Mouse (Mus musculus): ENCODE results near the gene Bace2.

The Bace2 gene

DNA sequence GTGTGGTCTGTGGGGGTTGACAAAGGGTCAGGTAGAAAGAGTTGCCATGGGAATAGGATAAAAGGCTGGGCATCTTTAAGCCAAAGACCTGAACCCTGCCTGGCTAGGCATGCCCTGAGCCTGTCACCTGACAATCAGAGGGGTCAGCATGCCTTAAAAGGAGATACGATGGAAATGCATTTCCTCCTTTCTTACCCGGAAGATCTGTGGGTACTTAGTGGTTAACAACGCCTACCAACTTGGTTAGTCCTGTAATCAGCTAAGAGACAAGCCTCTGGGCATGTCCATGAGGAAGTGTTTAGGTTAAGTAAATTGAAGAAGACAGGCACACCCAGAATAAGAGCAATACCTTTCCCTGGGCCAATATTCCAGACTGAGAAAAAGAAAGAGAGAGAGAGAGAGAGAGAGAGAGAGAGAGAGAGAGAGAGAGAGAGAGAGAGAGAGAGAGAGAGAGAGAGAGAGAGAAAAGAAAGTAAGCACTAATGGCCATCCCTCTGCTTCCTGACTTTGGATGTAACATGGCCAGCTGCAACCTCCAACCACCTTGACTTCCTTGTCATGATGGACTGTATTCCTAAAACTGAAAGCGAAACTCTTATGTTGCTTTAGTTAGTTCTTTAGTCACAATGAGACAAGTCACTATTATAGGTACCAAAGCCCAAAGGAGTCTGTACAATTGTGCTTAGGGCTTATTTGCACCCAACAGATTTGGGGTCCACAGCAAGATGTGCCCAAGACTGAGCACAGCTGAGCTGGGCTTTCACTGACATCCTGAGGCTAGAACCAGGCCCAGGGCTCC lies 111.7 kb downstream of the Bace2 start:
- DNase-seq (ENCODE audit: low spot score), result no peak

- DNase-seq (ENCODE audit: low spot score), result no peak
Observed at GRCm38 (mm10) chr16:97474671-97475070, 118.1 kb downstream of the Bace2 start.

DNA sequence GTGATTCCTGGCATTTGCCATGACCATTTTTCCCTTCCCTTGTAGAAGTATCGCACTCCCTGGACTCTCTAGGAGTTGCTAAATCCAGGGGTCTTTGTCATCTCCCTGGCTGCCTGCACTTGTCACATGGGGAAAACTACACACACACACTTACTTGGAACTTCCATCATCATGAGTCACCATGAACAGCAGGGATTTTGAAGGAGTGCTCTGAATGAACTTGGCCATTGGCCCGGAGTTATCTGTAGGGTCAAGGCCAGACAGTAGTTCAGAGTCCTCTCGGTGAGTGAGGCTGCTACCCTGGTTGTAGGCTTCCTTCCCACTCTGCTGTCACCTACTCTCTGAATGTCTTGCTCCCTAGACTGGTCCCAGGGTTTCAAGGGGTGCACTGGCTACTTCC lies 119.0 kb downstream of the Bace2 start:
- DNase-seq (ENCODE audit: low spot score), result no peak

DNA sequence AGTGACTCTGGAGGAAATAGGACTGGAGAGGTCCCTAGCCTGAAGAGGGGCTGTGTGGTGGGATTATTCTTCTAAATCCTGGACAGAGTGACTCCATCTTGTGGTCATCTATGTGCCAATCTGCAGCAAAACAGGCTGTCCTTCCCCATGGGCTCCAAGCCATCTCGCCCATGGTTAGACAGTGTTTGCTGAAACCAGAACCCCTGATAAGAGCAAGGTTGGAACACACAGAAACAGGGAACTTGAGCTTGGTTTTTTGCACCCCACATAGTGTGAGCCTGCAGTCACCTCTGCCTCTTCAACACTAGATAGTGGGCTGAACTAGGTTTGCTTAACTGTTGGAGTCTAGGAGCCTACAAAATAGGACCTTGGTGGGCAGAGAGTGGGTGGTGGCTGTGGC lies 120.0 kb downstream of the Bace2 start:
- DNase-seq (ENCODE audit: low spot score), result no peak

DNA sequence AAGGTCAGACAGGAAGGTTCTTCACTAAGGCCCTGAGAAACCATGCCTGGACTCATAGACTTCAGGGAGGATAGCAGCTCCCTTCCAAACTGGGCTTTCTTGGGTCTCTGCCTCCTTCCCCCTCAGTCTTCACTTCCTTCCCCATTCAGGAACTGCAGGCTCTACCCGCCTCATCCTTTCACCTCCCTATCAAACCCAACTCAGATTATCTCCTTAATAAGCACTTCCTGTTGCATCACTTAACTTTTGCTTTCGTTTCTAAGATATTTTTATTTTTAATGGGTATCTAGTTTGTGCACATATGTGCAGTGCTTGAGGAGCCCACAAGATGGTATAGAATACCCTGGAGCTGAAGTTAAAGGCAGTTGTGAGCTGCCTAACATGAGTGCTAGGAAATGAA lies 122.1 kb downstream of the Bace2 start:
- no peak for DNase-seq (ENCODE audit: low spot score)

DNA sequence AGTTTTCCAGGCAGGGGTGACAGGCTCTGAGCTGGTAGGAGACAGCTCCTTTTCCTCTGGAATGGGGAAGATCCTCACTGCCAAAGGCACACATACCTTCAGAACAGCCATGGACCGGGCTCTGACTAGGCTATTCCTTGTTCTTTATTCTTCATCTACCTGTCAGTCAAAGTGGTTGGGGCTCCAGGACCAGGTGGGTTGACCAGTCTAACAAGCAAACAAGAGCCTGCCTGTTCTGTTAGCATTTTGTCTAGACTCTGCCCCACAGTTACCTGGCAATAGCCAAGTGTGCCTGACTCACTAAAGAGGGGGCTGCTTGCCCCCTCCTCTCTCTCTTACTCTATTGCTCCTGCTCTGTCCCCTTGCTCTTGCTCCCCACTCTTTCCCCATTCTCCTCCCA lies 135.8 kb downstream of the Bace2 start:
- DNase-seq (ENCODE audit: low spot score), result no peak
